Mouse (Mus musculus) forebrain, postnatal 0 days (tissue): ENCODE measurements around the gene Zdhhc1. TPM values are rescaled to one million over a fixed set of nuclear protein-coding genes. Genes with fewer than 3 reads are reported as not detected.

Source experiments
- ATAC-seq: fragments of 200-750 bp; cut with Nextera tagmentation; 2 replicates; pipeline ENCODE4 v1.8.0; 2017; ENCODE audit warnings: mild to moderate bottlenecking, moderate library complexity
- DNase-seq: peaks from one replicate; pipeline ENCODE4 v3.0.0-alpha.2; 2015
- H3K27ac ChIP-seq: fragments of 300-500 bp; sonication (generic); 2 replicates; pipeline ENCODE4 v1.5.1; 2014; ENCODE audit warnings: low read depth, mild to moderate bottlenecking, antibody characterized with exemption, low read length, moderate library complexity, mixed read lengths
- H3K27me3 ChIP-seq: fragments of 300-500 bp; sonication (generic); 2 replicates; pipeline ENCODE4 v1.6.1; 2014; ENCODE audit warnings: mild to moderate bottlenecking, low read length, mixed read lengths; ENCODE audit not compliant: insufficient read depth
- H3K36me3 ChIP-seq: fragments of 300-500 bp; sonication (generic); 2 replicates; pipeline ENCODE4 v1.6.1; 2014; ENCODE audit warnings: mild to moderate bottlenecking, moderate library complexity; ENCODE audit not compliant: insufficient read depth
- H3K4me1 ChIP-seq: fragments of 300-500 bp; sonication (generic); 2 replicates; pipeline ENCODE4 v1.6.1; 2014; ENCODE audit warnings: antibody characterized with exemption; ENCODE audit not compliant: insufficient read depth
- H3K4me2 ChIP-seq: fragments of 300-500 bp; sonication (generic); 2 replicates; pipeline ENCODE4 v1.6.1; 2014; ENCODE audit warnings: low read depth, mild to moderate bottlenecking, moderate library complexity
- H3K4me3 ChIP-seq: fragments of 300-500 bp; sonication (generic); 2 replicates; pipeline ENCODE4 v1.5.1; 2014; ENCODE audit warnings: low read depth, low read length, mixed read lengths
- H3K9ac ChIP-seq: fragments of 300-500 bp; sonication (generic); 2 replicates; pipeline ENCODE4 v1.6.1; 2014; ENCODE audit warnings: mild to moderate bottlenecking
- H3K9me3 ChIP-seq: fragments of 300-500 bp; sonication (generic); 2 replicates; pipeline ENCODE4 v1.6.1; 2016; ENCODE audit warnings: low read length
- CTCF ChIP-seq: sonication (generic); IDR thresholded peaks from 2 replicates; pipeline ENCODE4 v1.5.1; 2016; ENCODE audit warnings: antibody characterized with exemption, control low read depth, low read depth
- WGBS: fragments of 180-500 bp; shearing (Covaris S2); extraction: QIAGEN DNeasy Blood & Tissue Kit; methylation state at CpG from one replicate; pipeline ENCODE4 v1.1.7; 2014; 5-methylcytosine and 5-hydroxymethylcytosine counted together
- polyA plus RNA-seq: library from polyadenylated mRNA; unstranded; fragments of >200 nt; fragmentation: Nextera tagmentation; extraction: Ambion mirVana; gene quantifications from 2 replicates; pipeline ENCODE4 v1.2.1, GENCODE M21; 2015
- total RNA-seq: library from RNA; depleted of rRNA; stranded (reverse); fragments of >200 nt; gene quantifications from 2 replicates; pipeline ENCODE4 v1.2.3, GENCODE M21; 2014

Zdhhc1 gene
- total and polyA plus RNA-seq, 2 experiments from 2014 or later = 22.7 to 30.4 TPM

DNA sequence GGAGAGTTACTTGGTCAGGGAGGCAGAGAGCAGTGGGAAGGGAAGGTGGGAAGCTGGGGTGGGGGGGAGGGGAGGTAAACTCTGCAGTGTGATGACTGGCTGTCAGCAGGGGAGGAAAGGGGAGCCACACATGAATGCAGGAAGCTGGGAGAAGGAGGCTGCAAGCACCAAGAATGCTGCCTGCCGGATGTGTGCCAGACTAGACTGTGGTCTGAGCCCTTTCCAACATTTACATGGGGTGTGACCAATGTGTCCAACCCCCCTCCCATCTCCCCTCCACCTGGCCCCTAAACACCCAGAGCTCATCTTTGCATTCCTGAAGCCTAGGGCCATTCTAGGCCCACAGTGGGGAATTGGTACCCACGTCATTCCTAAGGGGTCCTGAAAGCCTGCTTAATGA, 15.7 kb downstream of the Zdhhc1 start:
- no peaks in the 10 kb centered on the region for H3K27me3 ChIP-seq
- H3K27ac ChIP-seq = no peak overlapping the region
- H3K4me1 ChIP-seq = no peaks in the 10 kb centered on the region
- no peak overlapping the region for H3K9ac ChIP-seq
- no peak for DNase-seq
- no peaks in the 10 kb centered on the region for H3K9me3 ChIP-seq
- no peak overlapping the region for H3K4me2 ChIP-seq
- no peak overlapping the region for H3K4me3 ChIP-seq
- no peak for ATAC-seq
- WGBS = 26% methylated on average over 2 of the region's 2 CpGs
- TF ChIP-seq CTCF = no peak
- 0 out of 2 replicates have a peak, but pooled peaks cover 5% of the 10 kb centered on the region for H3K36me3 ChIP-seq

GRCm38 (mm10) chr8:105477792-105478191, 18.9 kb downstream of the Zdhhc1 start:
- no peaks in the 10 kb centered on the region for H3K9me3 ChIP-seq
- H3K27ac ChIP-seq = no peak overlapping the region
- 84% methylated on average over 3 of the region's 3 CpGs for WGBS
- H3K36me3 ChIP-seq = peaks cover 12% of the 10 kb centered on the region
- ATAC-seq = no peak
- no peaks in the 10 kb centered on the region for H3K27me3 ChIP-seq
- H3K9ac ChIP-seq = no peak overlapping the region
- H3K4me2 ChIP-seq = no peak overlapping the region
- H3K4me1 ChIP-seq = peaks cover 16% of the 10 kb centered on the region
- TF ChIP-seq CTCF = no peak
- no peak overlapping the region for H3K4me3 ChIP-seq
- DNase-seq = no peak

DNA sequence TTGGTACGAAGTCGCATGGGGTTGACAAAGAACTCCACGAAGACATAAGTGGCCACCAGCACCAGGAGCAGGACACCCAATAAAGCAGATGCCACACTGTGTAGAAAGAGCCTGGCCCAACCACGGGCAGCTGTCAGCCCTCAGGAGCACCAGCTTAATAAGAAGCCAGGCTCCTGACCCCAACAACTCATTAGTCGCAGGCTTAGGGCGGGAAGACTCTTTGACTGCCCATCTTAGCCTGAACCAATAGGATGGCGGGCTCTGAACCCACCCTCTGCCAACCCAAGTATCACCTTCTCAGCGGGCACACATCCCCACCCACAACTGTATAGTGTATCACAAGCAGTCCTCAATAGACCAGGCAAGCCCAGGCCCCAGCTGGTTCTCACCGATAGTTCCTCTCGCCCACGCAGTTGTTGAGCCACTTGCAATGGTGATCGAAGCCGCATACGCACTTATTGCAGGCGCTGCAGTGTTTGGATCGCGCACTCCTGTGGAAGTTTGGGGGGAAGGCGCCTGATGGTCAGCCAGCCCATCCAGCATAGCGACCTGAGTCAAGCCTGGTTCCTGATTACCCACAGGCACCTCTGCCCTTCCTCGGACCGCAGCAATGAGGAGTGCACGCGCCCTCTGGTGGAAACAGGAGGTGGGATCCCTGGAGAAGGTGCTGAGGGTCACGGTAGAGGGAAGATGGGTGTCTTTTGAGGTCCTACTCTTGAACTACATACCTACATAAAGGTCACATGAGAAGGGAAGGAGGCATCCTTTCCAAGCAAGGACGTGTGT, 19.9 kb downstream of the Zdhhc1 start:
- no peak for DNase-seq
- Histone ChIP-seq H3K9me3 (no peaks in the 10 kb centered on the region), H3K4me2 (no peak overlapping the region), H3K4me3 (no peak overlapping the region), H3K4me1 (peaks cover 16% of the 10 kb centered on the region), H3K27ac (no peak overlapping the region), H3K27me3 (no peaks in the 10 kb centered on the region), H3K9ac (no peak overlapping the region), H3K36me3 (peaks cover 10% of the 10 kb centered on the region)
- 44% methylated on average over 25 of the region's 25 CpGs for WGBS
- no peak for ATAC-seq
- TF ChIP-seq CTCF = peak; percentile 82

DNA sequence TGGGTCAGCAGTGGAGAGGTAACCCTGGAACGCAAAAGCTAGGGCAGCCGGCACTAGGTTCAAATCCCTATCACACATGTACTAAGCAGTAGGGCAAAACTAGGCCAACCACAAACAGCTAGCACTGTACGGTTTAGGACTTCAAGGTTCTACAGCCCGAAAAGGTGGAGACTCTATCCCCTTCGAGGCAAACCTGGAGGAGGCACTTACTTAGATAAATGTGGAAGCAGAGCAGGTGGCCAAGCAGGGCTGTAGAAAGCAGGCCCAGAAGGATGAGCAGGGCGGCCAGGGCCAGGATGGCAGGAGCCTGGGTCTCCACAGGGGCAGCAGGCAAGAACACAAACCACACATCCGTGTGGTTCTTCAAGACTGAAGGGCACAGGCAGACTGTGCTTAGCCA, 20.5 kb downstream of the Zdhhc1 start:
- H3K36me3 ChIP-seq = peaks cover 9% of the 10 kb centered on the region
- H3K9me3 ChIP-seq = no peaks in the 10 kb centered on the region
- peaks cover 16% of the 10 kb centered on the region for H3K4me1 ChIP-seq
- H3K9ac ChIP-seq = no peak overlapping the region
- TF ChIP-seq CTCF = no peak
- H3K27ac ChIP-seq = no peak overlapping the region
- H3K4me2 ChIP-seq = no peak overlapping the region
- ATAC-seq (no peak), DNase-seq (no peak)
- H3K4me3 ChIP-seq = no peak overlapping the region
- no peaks in the 10 kb centered on the region for H3K27me3 ChIP-seq
- 94% methylated on average over 7 of the region's 7 CpGs for WGBS

DNA sequence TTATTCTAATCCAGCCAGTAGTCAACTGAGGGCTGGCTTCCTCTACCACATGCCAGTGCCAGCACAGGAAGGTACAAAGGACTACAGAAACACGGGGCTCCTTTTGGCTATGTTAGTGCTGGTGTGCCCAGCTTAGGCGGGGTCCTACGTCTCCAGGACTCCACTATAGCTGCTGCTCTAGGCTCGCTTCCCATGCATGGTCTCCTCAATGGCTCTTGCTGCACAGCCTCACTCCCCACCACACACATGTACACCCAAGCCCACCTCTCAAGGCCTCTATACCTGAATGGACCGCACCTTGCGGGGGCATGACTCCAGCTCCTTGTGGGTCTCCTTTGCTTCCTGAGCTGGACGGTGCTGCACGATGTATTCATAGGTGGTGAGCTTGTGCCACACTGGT, 21.0 kb downstream of the Zdhhc1 start:
- H3K27ac ChIP-seq = no peak overlapping the region
- no peak overlapping the region for H3K9ac ChIP-seq
- no peak for ATAC-seq
- H3K4me1 ChIP-seq = peaks cover 16% of the 10 kb centered on the region
- no peak for DNase-seq
- H3K4me2 ChIP-seq = no peak overlapping the region
- no peaks in the 10 kb centered on the region for H3K9me3 ChIP-seq
- peaks cover 9% of the 10 kb centered on the region for H3K36me3 ChIP-seq
- 90% methylated on average over 8 of the region's 8 CpGs for WGBS
- H3K27me3 ChIP-seq = no peaks in the 10 kb centered on the region
- H3K4me3 ChIP-seq = no peak overlapping the region
- no peak for TF ChIP-seq CTCF

- Histone ChIP-seq H3K4me1 (peaks cover 16% of the 10 kb centered on the region), H3K27ac (no peak overlapping the region), H3K4me2 (no peak overlapping the region), H3K9ac (peak overlapping the region; percentile 18; the same call in 1 of the 2 replicates), H3K4me3 (no peak overlapping the region), H3K36me3 (peaks cover 9% of the 10 kb centered on the region), H3K9me3 (no peaks in the 10 kb centered on the region), H3K27me3 (no peaks in the 10 kb centered on the region)
- ATAC-seq = no peak
- DNase-seq = no peak
- TF ChIP-seq CTCF = no peak
- 55% methylated on average over 4 of the region's 4 CpGs for WGBS
Observed at GRCm38 (mm10) chr8:105475254-105475653, 21.4 kb downstream of the Zdhhc1 start.

DNA sequence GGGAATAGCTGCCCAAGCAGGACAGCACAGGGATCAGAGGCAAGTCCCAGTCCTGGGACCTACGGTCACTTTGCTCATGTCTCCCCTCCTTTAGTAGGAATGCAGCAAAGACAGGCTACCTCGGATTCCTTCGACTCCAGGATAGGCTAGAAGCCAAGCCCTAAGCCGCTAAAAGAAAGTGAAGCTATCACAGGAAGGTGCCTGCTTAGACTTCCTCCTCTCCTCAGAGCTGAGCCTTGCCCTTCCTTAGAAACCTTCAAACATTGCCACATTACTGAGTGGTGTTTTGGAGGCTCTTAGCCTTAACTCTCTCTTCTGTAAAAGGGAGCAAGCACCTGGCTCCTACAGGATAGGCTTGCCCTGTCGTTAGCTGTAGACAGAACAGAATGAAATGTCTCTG, 22.0 kb downstream of the Zdhhc1 start:
- Histone ChIP-seq H3K27ac (peak overlapping the region; percentile 29; the same call in 1 of the 2 replicates), H3K9ac (peak overlapping the region; percentile 18), H3K4me2 (peak overlapping the region; percentile 27; the same call in 1 of the 2 replicates), H3K9me3 (no peaks in the 10 kb centered on the region), H3K27me3 (no peaks in the 10 kb centered on the region), H3K4me1 (peaks cover 16% of the 10 kb centered on the region), H3K36me3 (peaks cover 9% of the 10 kb centered on the region), H3K4me3 (no peak overlapping the region)
- WGBS = 26% methylated on average over 5 of the region's 5 CpGs
- no peak for DNase-seq
- ATAC-seq = no peak
- TF ChIP-seq CTCF = no peak
